Mouse (Mus musculus) erythroblast, adult 5-6 weeks (primary cell): ENCODE measurements around the gene Gtf2ird1. TPM values are rescaled to one million over a fixed set of nuclear protein-coding genes. Genes with fewer than 3 reads are reported as not detected.

Experiments
- ATAC-seq: replicated peaks from 2 replicates; pipeline ENCODE4 v1.8.0; 2016; ENCODE audit warnings: moderate number of reproducible peaks, mild to moderate bottlenecking, moderate TSS enrichment, inconsistent platforms; ENCODE audit not compliant: poor library complexity, low FRiP score, severe bottlenecking
- total RNA-seq, 2 experiments: library from RNA; stranded (forward) in 1 of 2; stranded (reverse) in 1 of 2; fragments of 150-400 nt in 1 of 2; fragments of 200-764, 138-1000 nt in 1 of 2; gene quantifications; 2 replicates each; pipeline versions ENCODE4 v1.2.3 to v1.2.4; 2015 to 2017; ENCODE audit warnings: low replicate concordance in 2 of 2

Gene Gtf2ird1
- total RNA-seq, 2 experiments from 2014 or later = 2.2 to 3.3 TPM

DNA sequence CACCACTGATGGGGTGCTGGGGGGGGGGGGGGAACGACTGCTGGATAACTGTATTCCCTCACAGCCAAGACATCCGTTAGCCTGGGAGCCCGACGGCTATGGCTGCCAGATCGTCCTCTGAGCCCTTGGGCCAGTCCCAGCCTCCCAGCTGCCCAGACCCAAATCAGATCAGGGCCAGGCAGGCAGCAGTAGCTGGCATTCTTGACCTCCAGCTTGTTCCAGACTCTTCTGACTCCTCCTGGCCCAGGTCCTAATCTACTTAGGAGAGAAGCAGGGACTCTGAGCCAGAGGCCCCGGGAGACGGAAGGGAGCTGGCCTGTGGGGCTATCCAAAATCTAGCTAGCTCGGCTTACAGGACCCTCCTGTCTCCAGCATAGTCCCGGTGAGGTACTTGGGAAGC lies 35.5 kb downstream of the Gtf2ird1 start:
- ATAC-seq = no peak

GRCm38 (mm10) chr5:134419700-134420099 lies 36.8 kb downstream of the Gtf2ird1 start:
- ATAC-seq = no peak

- no peak for ATAC-seq
Observed at GRCm38 (mm10) chr5:134418315-134419074, 38.0 kb downstream of the Gtf2ird1 start.

- ATAC-seq = no peak
Observed at GRCm38 (mm10) chr5:134412341-134412740, 44.2 kb downstream of the Gtf2ird1 start.

DNA sequence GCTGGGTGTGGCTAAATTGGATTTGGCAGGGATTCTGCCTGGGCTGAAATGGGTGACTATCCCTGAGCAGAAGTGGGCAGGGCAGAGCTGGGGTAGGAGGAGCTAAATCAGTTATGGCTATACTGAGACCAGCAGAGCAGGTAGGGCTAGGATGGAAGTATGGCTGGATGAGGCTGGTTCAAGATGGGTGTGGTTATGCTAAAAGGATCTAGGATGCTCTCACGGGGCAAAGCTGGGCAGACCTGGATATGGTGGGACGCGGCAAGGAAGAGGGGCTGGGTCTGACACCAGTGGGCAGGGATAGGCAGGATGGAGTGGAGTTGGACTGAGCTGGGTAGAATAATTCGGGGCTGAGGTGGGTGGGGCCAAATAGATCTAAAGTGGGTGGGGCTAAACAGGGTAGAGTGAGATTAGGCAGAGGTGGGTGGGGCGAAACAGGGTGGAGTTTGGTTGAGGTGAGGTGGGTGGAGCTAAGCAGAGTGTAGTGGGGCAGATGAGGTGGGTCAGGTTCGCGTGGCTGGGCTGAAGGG lies 46.1 kb downstream of the Gtf2ird1 start:
- ATAC-seq = peak; percentile 53; the same call in 1 of the 2 replicates

DNA sequence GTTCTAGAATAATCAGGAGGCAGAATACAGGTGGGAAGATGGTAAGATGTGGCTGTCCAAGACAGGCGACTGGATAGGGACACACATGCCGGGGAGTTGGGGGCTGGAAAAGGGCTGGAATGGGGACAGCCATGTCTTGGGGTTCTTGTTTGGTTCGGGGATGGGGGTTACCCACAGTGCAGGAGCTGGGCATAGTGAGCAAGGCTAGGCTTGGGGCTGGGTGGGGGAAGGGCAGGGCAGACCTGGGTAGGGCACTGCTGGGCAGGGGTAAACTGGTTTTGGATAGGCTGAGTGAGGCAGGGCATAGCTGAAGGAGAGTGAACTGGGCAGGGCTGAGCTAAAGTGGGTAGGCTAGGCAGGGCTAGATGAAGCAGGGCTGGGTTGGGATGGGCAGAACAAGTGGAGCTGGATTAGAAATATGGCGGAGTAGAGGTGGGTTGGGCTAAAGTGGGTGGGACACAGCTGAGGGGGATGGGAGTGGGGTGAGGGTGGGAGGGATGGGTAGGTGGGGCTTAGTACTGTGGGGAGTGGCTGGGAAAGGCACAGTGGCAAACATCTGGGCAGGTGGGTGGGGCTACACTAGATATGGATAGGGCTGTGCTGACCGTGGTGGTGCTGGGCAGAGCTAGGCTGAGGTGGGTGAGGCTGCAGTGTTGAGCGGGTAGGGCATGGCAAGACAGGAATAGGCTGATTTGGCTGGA lies 46.8 kb downstream of the Gtf2ird1 start:
- ATAC-seq = peak; percentile 64; the same call in 1 of the 2 replicates

DNA sequence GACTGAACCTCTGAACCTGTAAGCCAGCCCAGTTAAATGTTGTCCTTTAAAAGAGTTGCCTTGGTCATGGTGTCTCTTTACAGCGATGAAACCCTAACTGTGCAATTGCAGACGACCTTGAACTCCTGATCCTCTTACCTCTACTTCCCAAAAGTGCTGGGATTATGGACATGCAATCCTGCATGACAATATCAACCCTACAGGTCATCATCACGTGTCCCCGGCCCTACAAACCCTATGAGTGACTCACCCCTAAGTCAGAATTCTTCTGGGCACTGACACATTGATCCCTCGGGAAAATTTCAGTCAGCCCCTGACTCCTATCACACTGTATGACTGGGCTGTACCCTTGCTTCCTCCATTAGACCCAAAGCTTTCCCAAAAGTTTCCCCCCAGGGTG lies 48.4 kb downstream of the Gtf2ird1 start:
- ATAC-seq = no peak

DNA sequence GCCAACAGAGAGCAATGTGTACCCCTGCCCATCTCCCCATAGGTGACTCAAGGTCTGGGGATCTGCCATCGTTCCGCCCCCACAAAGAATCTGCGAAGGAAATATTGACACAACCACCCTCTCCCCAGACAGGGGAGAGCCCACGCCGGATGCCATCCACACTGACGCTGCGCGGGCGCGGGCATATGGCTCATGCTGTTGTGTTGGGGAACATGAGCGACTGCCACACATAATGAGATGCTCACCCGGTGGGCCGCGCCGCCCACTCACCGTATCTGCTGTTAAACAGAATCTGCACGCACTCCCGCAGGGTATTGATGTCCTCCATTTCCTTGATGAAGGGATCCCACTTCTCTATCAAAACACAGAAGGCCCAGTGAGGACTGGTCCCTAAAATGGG lies 54.7 kb downstream of the Gtf2ird1 start:
- no peak for ATAC-seq

- ATAC-seq = no peak
Observed at GRCm38 (mm10) chr5:134397434-134398163, 58.9 kb downstream of the Gtf2ird1 start.

- no peak for ATAC-seq
Observed at GRCm38 (mm10) chr5:134396519-134396918, 60.0 kb downstream of the Gtf2ird1 start.

GRCm38 (mm10) chr5:134394624-134395023 lies 61.9 kb downstream of the Gtf2ird1 start:
- ATAC-seq = no peak

GRCm38 (mm10) chr5:134393624-134394023 lies 62.9 kb downstream of the Gtf2ird1 start:
- no peak for ATAC-seq

DNA sequence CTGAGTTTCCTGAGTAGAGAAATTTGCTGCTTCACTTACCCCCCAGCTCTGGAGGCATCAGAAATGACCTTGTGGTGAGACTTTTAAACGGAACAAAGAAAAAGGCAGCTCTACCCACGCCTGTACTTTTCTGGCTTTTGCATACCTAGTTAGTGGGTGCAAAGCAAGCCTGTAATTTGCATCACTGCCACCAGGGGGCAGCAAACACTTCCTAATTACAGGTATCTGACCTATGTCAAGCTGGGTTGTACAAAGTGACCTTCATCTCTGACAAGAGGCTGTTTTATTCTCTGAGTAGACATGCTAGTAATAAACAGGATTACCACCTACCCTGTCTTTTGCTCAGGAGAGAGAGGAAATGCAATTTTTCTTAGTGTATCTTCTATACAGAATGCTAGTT lies 71.4 kb downstream of the Gtf2ird1 start:
- peak; percentile 65 for ATAC-seq

DNA sequence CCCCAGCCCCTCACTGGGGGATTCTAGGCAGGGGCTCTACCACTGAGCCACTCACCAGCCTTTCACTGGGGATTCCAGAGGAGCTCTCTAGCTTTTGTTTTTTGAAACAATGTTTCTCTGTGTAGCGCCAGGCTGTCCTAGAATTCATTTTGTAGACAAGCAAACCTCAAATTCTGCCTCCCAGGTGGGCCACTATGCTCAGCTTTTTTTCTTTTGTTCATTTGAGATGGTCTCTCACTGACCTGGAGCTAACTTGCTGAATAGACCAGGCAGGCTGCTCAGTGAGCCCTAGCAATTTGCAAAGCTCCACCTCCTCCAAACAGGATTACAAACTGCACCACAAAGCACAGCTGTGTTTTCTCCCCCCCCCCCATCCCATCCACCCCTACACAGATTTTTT lies 81.3 kb downstream of the Gtf2ird1 start:
- ATAC-seq = no peak

DNA sequence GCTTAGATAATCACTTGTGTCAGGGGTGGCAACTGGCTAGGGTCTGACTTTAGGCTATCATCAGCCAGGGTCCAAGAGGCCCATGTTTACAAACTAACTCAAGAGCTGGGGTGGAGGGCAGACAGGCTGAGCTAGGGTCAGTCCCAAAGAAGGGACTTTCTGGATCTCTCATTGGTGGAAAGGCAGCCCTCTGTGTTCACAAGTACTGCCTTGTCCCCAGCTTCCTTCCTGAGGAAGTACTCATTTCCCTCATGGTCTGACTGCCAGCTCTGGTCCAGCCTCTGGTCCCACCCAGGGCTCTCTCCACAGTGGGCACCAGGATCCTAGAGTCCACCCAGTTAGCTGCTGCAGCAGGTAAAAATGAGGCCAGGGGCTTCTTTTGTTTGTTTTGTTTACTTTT lies 82.0 kb downstream of the Gtf2ird1 start:
- ATAC-seq = 0 out of 2 replicates have a peak, but pooled peaks have one; percentile 18

- peak; percentile 68 for ATAC-seq
Observed at GRCm38 (mm10) chr5:134373912-134374488, 82.5 kb downstream of the Gtf2ird1 start.

GRCm38 (mm10) chr5:134372926-134373658 lies 83.4 kb downstream of the Gtf2ird1 start:
- ATAC-seq = no peak

GRCm38 (mm10) chr5:134371511-134372289 lies 84.8 kb downstream of the Gtf2ird1 start:
- ATAC-seq = no peak

GRCm38 (mm10) chr5:134370831-134371230 lies 85.7 kb downstream of the Gtf2ird1 start:
- ATAC-seq = no peak
